11 mouse cellular contexts compared by ENCODE assay signal in the genomic region with DNA sequence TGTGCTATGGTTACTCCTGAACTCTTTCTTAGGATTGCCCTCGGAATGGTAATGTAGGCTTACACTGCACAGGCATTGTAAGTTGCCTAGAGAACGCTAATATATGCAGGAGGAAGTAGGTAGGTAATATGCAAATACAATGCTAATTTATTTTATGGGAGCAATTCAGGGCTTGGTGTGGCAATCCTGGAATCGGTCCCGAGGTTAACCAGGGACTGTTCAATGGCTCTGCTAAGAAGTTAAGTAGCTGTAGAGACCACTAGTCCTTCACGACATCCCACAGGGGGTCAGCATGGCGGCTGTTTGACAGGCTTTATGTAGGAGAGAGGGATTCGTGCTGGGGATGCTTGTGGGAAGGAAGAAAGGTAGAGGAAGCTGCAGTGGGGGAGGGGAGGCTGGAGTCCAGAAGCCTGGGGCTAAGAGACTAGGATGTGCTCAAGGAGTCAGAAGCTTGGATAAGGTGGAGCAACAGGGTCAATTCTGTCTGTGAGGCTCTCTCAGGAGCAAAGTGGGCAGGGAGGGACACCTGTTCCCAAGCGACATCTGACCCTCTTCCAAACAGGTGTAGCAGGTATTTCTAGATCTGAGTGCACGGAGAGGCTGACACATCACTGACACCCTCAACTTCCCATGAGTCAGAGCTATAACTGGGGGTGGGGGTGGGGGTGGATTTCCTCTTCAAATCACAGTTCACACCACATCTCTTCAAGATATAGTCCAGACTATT. TPM values are rescaled to one million over a fixed set of nuclear protein-coding genes. Genes with fewer than 3 reads are reported as not detected.
A peak's percentile ranks its signal among the peaks of the same experiment; 100 is the strongest.
DNase-seq lines count a peak whose midpoint lies in the region; ATAC-seq and TF ChIP-seq lines count a peak whose summit lies in the region.
"Had no signal": no experiment of that assay in that cellular context is flagged by ENCODE, and none has a peak within 500 bp of the region (broad histone marks: within the 10 kb centered on the region; RNA-seq: fewer than 3 reads in every experiment).

No protein-coding gene starts in this region.

- ATAC-seq in heart, embryonic 12.5 days (ENCODE audit: insufficient number of reproducible peaks, low FRiP score): 0 out of 2 replicates have a peak, but pooled peaks have one; percentile 11
- no peak for ATAC-seq in heart, embryonic 11.5 days (replicated peaks; ENCODE audit: insufficient number of reproducible peaks, low FRiP score, low TSS enrichment)
- ATAC-seq in lung, postnatal 0 days: peak; percentile 93
- peak; percentile 39; the same call in 1 of the 2 replicates for ATAC-seq in stomach, embryonic 15.5 days (ENCODE audit: insufficient read depth, low FRiP score, low read depth)

- DNase-seq in lung, postnatal 0 days (ENCODE audit: low spot score): peak; percentile 87
- DNase-seq in lung, postnatal 14 days: no peak
- peak; percentile 78 for DNase-seq in fat pad, adult 2 months (ENCODE audit: extremely low read depth, low read depth, low spot score)
- DNase-seq in gastrocnemius, postnatal 25 days: no peak
- DNase-seq in layer of hippocampus, postnatal 25 days (ENCODE audit: extremely low spot score in 1 of 2, low spot score in 1 of 2): no peak
- DNase-seq: cerebellum, adult 9-11 months; right cerebral cortex, postnatal 4 days had no signal

- no peak for TF ChIP-seq CTCF in lung, postnatal 0 days (IDR thresholded peaks at IDR 0.05)

- H3K9me3 ChIP-seq in heart, embryonic 12.5 days (replicated peaks): peaks cover 5% of the 10 kb centered on the region
- no peaks in the 10 kb centered on the region for H3K9me3 ChIP-seq in heart, embryonic 11.5 days (replicated peaks; ENCODE audit: control insufficient read depth, low read length)
- H3K9me3 ChIP-seq in lung, postnatal 0 days (ENCODE audit: low read length): no peaks in the 10 kb centered on the region
- H3K9me3 ChIP-seq in stomach, embryonic 15.5 days: no peaks in the 10 kb centered on the region

- peak; percentile 50 for TF ChIP-seq EP300 in lung, postnatal 0 days (IDR thresholded peaks at IDR 0.05)

- no peak overlapping the region for H3K4me2 ChIP-seq in heart, embryonic 12.5 days
- no peak overlapping the region for H3K4me2 ChIP-seq in heart, embryonic 11.5 days
- 0 out of 2 replicates have a peak overlapping the region, but pooled peaks have one; percentile 23 for H3K4me2 ChIP-seq in lung, postnatal 0 days (replicated peaks; ENCODE audit: low read depth, low read length)
- peak overlapping the region; percentile 13; the same call in 1 of the 2 replicates for H3K4me2 ChIP-seq in stomach, embryonic 15.5 days

- H3K4me1 ChIP-seq in heart, embryonic 12.5 days (replicated peaks): peaks cover 15% of the 10 kb centered on the region; the same call in 1 of the 2 replicates
- H3K4me1 ChIP-seq in heart, embryonic 11.5 days (ENCODE audit: control insufficient read depth, insufficient read depth, low read length): peaks cover 5% of the 10 kb centered on the region; the same call in 1 of the 2 replicates
- no peaks in the 10 kb centered on the region for H3K4me1 ChIP-seq in lung, postnatal 0 days (ENCODE audit: insufficient read depth, low read depth, low read length)
- no peaks in the 10 kb centered on the region; the same call in 1 of the 2 replicates for H3K4me1 ChIP-seq in stomach, embryonic 15.5 days

- no peaks in the 10 kb centered on the region for H3K36me3 ChIP-seq in heart, embryonic 12.5 days
- H3K36me3 ChIP-seq in heart, embryonic 11.5 days (ENCODE audit: control insufficient read depth, insufficient read depth, low read length): no peaks in the 10 kb centered on the region
- no peaks in the 10 kb centered on the region for H3K36me3 ChIP-seq in lung, postnatal 0 days (ENCODE audit: insufficient read depth, low read length)
- H3K36me3 ChIP-seq in stomach, embryonic 15.5 days: no peaks in the 10 kb centered on the region
- H3K36me3 ChIP-seq: hindbrain, embryonic 10.5 days had no signal

- H3K27ac ChIP-seq in heart, embryonic 12.5 days (ENCODE audit: poor library complexity, severe bottlenecking): no peak overlapping the region
- no peak overlapping the region for H3K27ac ChIP-seq in heart, embryonic 11.5 days (ENCODE audit: low read depth, low read length)
- H3K27ac ChIP-seq in lung, postnatal 0 days (ENCODE audit: low read length): peak overlapping the region; percentile 60
- peak overlapping the region; percentile 46 for H3K27ac ChIP-seq in stomach, embryonic 15.5 days
- H3K27ac ChIP-seq: hindbrain, embryonic 10.5 days had no signal

- WGBS in heart, embryonic 12.5 days: 67% methylated on average over 9 of the region's 9 CpGs
- 60% methylated on average over 9 of the region's 9 CpGs for WGBS in heart, embryonic 11.5 days (ENCODE audit: insufficient replicate concordance)
- WGBS in lung, postnatal 0 days: 41% methylated on average over 9 of the region's 9 CpGs
- 54% methylated on average over 9 of the region's 9 CpGs for WGBS in stomach, embryonic 15.5 days

- no peak overlapping the region for H3K4me3 ChIP-seq in heart, embryonic 12.5 days
- no peak overlapping the region for H3K4me3 ChIP-seq in heart, embryonic 11.5 days (ENCODE audit: low read depth, low read length)
- no peak overlapping the region for H3K4me3 ChIP-seq in lung, postnatal 0 days (ENCODE audit: low read depth, low read length)
- no peak overlapping the region for H3K4me3 ChIP-seq in stomach, embryonic 15.5 days (replicated peaks)
- H3K4me3 ChIP-seq: hindbrain, embryonic 10.5 days had no signal

- H3K9ac ChIP-seq in heart, embryonic 12.5 days: no peak overlapping the region
- H3K9ac ChIP-seq in heart, embryonic 11.5 days (ENCODE audit: low read depth, low read length): no peak overlapping the region
- no peak overlapping the region for H3K9ac ChIP-seq in lung, postnatal 0 days (replicated peaks; ENCODE audit: low read depth)
- no peak overlapping the region for H3K9ac ChIP-seq in stomach, embryonic 15.5 days

- no peaks in the 10 kb centered on the region for H3K27me3 ChIP-seq in heart, embryonic 12.5 days (replicated peaks)
- no peaks in the 10 kb centered on the region for H3K27me3 ChIP-seq in heart, embryonic 11.5 days (ENCODE audit: control insufficient read depth, insufficient read depth, low read length)
- H3K27me3 ChIP-seq in lung, postnatal 0 days (replicated peaks; ENCODE audit: insufficient read depth, low read length): no peaks in the 10 kb centered on the region
- H3K27me3 ChIP-seq in stomach, embryonic 15.5 days (replicated peaks): no peaks in the 10 kb centered on the region

RNA-seq across cellular contexts. Expression of a gene that starts 19.0 kb away (rescaled TPM):
- 37.9 and 39.5 TPM in 2 replicates for polyA plus RNA-seq in heart, embryonic 12.5 days (2016; fragmentation: Nextera tagmentation; extraction: Ambion mirVana)
- 27.0 and 32.2 TPM in 2 replicates for polyA plus RNA-seq in heart, embryonic 11.5 days (2014; fragmentation: Nextera tagmentation; extraction: Ambion mirVana)
- 4.8 and 5.9 TPM in 2 replicates for polyA plus RNA-seq in lung, postnatal 0 days (2015; fragmentation: Nextera tagmentation; extraction: Ambion mirVana)
- 38.7 and 41.1 TPM in 2 replicates for polyA plus RNA-seq in stomach, embryonic 15.5 days (2015; fragmentation: Nextera tagmentation; extraction: Ambion mirVana)
- total RNA-seq in gastrocnemius, postnatal 25 days (2021): under 1 TPM; 0.26 to 0.80 TPM
- total RNA-seq in layer of hippocampus, postnatal 25 days (2021): 1 to 10 TPM; 1.0 to 1.1 TPM

Comparison
In these comparisons a context has a peak if more than half of its experiments do, and no peak if none do; other contexts are left out.
1. DNase-seq: peak in lung, postnatal 0 days (single experiment) and fat pad, adult 2 months (single experiment); none in lung, postnatal 14 days (single experiment), gastrocnemius, postnatal 25 days (single experiment) and layer of hippocampus, postnatal 25 days (0 of 2).
2. H3K27ac ChIP-seq: peak in lung, postnatal 0 days (single experiment) and stomach, embryonic 15.5 days (single experiment); none in heart, embryonic 12.5 days (single experiment) and heart, embryonic 11.5 days (single experiment).
3. H3K4me2 ChIP-seq: peak in lung, postnatal 0 days (single experiment) and stomach, embryonic 15.5 days (single experiment); none in heart, embryonic 12.5 days (single experiment) and heart, embryonic 11.5 days (single experiment).